Mouse (Mus musculus): ENCODE results near the gene Wwox. TPM values are rescaled to one million over a fixed set of nuclear protein-coding genes. Genes with fewer than 3 reads are reported as not detected.

Gene Wwox
- total RNA-seq, 2 experiments from 2014 or later = 7.4 to 8.1 TPM

GRCm38 (mm10) chr8:114880475-114881135 is 441.1 kb downstream of the Wwox start:
- no peak for DNase-seq
- intact Hi-C loops (cut with DNase I) = no loop called here

DNA sequence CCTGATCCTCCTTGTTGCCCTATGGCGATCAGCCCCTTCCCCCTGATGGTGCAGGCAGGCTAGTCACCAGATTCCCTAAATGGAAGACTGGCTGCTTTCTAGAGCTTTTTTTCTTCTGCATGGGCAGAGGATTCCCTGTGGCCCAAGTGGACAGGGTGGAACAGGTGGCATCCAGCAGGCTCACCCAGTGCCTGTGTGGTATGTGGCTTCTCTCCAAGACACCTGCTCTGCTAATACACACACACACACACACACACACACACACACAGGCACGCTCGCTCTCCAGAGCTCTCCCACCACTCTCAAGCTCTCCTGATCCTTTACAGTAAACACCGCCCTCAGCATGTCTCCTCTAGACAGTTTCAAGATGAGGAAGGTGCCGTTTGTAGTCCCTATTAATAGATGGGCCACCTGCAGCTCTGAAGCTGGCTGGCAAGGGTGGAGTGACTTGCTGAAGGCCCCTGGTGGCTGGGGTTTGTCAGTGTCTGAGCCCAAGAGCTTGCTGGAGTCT is 442.5 kb downstream of the Wwox start:
- no peak for DNase-seq
- intact Hi-C loops (cut with DNase I) = no loop called here

GRCm38 (mm10) chr8:114882504-114882903 is 443.0 kb downstream of the Wwox start:
- DNase-seq = no peak
- intact Hi-C loops (cut with DNase I) = no loop called here

- DNase-seq = no peak
- intact Hi-C loops (cut with DNase I) = no loop called here
Observed at GRCm38 (mm10) chr8:114882936-114883606, 443.6 kb downstream of the Wwox start.

DNA sequence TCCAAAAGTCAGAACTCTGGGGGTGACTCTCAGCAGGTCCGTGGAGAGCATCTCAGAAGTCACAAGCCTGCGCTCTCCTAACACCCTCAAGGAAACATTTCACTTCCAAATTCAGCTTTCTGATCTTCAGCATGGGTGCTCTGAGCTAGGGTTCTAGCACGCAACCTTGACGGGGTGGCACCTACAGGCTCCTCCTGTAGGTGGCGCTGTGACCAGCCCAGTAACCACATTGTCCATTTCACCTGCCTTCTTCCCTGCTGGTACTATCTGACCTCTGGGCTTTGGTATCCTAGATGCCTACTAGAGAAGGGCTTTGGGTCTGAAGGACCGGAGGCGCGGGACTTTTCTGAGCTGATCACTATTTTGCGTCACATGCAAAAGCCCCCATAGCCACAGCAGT is 444.5 kb downstream of the Wwox start:
- no peak for DNase-seq
- intact Hi-C loops (cut with DNase I) = no loop called here

GRCm38 (mm10) chr8:114885026-114885592 is 445.7 kb downstream of the Wwox start:
- intact Hi-C loops (cut with DNase I) = no loop called here
- DNase-seq = no peak

GRCm38 (mm10) chr8:114888388-114888787 is 448.9 kb downstream of the Wwox start:
- intact Hi-C loops (cut with DNase I) = no loop called here
- no peak for DNase-seq

DNA sequence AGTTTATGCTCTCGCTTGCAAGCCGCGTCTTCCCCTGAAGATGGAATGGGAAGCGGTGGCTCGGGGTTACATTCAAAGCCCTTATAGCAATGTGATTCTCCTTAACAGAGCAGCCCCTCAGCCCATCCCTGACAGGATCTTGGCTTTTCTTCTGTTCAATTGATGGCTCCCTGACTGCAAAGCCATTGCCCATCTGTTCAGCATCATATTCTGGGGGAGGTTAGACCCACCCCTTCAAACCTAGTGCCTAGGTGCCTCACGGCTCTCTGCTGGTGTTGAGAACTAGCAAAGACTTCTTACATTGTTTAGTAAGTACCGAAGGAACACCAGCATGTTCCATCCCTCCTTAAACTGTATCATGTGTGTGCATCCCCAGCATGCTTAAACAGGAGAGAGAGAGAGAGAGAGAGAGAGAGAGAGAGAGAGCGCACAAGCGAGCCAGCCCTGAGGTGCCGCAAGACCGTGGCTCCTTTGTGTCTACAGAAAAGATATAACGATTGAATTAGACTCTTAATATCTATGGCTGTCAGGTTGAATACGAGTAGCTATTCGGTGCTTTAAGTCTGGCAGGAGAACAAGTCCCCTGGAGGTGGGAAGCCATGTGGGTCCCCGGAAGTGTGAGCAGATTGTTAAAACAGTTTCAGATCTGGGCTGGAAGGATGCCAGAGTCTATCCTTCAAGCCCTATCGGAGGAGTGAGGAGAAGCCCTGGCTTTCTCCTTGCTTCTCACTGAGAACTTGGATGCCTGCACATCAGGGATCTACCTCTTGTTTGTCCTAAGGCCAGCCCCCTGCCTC is 450.3 kb downstream of the Wwox start:
- no peak for DNase-seq
- intact Hi-C loops (cut with DNase I) = no loop called here

GRCm38 (mm10) chr8:114890478-114890877 is 451.0 kb downstream of the Wwox start:
- no peak for DNase-seq
- intact Hi-C loops (cut with DNase I) = no loop called here

- intact Hi-C loops (cut with DNase I) = no loop called here
Observed at GRCm38 (mm10) chr8:114891252-114891651, 451.8 kb downstream of the Wwox start.

GRCm38 (mm10) chr8:114897432-114897831 is 458.0 kb downstream of the Wwox start:
- DNase-seq = no peak
- intact Hi-C loops (cut with DNase I) = no loop called here

More at GRCm38 (mm10) chr8:114891252-114891651, 451.8 kb downstream of the Wwox start:
- DNase-seq = peak in 1 of 2 experiments; percentile 22

GRCm38 (mm10) chr8:114899157-114899556 is 459.7 kb downstream of the Wwox start:
- DNase-seq = no peak

GRCm38 (mm10) chr8:114902584-114902983 is 463.1 kb downstream of the Wwox start:
- DNase-seq = no peak
- intact Hi-C loops (cut with DNase I) = no loop called here

More at GRCm38 (mm10) chr8:114899157-114899556, 459.7 kb downstream of the Wwox start:
- intact Hi-C loops (cut with DNase I) = no loop called here

DNA sequence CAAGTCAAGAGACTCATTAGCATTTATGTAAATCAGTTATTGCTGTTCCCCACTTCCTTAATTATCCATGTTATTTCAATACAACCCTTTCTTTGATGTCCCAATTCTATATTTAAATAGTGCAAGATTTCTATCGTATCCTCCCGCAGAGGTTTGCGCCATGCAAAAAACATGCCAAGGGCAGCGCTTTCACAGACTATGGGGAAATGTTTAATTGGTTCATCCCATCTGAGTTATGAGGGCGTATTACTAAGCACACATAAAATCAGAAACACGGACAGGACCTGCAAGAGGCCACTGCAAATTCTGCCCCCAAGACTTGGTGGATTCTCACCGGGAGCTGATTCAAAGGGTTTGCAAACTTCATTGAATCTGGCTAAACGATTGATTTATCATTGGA is 468.6 kb downstream of the Wwox start:
- intact Hi-C loops (cut with DNase I) = no loop called here
- DNase-seq = no peak

- DNase-seq = no peak
- intact Hi-C loops (cut with DNase I) = no loop called here
Observed at GRCm38 (mm10) chr8:114908589-114908988, 469.1 kb downstream of the Wwox start.

GRCm38 (mm10) chr8:114909146-114909545 is 469.7 kb downstream of the Wwox start:
- no peak for DNase-seq
- intact Hi-C loops (cut with DNase I) = no loop called here

GRCm38 (mm10) chr8:114911031-114911580 is 471.7 kb downstream of the Wwox start:
- intact Hi-C loops (cut with DNase I) = no loop called here
- no peak for DNase-seq

DNA sequence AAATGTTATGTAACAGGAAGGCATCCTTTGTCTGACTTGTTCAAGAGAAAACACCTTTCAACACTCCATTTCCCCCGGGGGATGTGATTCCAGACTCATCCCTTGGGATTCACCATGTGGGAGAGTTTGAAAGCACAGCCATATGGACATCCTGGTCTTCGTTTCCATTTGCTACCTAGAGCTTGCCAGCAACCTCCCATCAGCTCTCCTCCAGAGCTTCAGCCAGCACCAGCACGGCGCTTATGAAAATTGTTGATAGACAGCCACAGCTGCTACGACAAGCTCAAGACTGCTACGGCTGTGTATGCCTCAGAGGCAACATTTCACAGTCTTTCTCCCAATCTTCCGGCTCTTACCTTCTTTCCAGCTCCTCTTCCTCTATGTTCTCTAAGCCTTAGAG is 484.2 kb downstream of the Wwox start:
- intact Hi-C loops (cut with DNase I) = no loop called here
- DNase-seq = peak; percentile 29 to 39

GRCm38 (mm10) chr8:114927412-114927811 is 488.0 kb downstream of the Wwox start:
- DNase-seq = no peak
- intact Hi-C loops (cut with DNase I) = no loop called here

GRCm38 (mm10) chr8:114927917-114928316 is 488.5 kb downstream of the Wwox start:
- intact Hi-C loops (cut with DNase I) = no loop called here
- no peak for DNase-seq

DNA sequence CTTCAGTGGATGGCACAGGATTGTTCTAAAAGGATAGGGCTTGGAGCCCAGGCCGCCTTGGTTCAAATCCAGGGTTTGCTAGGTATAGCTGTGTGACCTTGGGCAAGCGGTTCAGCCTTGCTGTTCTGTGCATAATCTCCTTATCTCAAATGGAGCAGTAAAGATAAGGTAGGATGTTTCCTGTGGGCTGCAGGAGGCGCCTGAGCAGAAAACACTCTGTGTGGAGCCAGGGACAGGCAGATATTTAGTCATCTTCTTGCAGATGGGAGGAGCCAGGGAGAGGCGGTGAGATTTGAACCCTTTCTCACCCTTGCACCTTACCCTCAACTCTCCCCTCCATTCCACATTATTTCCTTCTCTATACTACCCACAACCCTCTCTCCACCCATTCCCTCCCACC is 490.1 kb downstream of the Wwox start:
- no peak for DNase-seq
- intact Hi-C loops (cut with DNase I) = no loop called here

All from heart, postnatal 10 days (tissue).